ENCODE assay signal across 13 mouse cellular contexts in the genomic region with DNA sequence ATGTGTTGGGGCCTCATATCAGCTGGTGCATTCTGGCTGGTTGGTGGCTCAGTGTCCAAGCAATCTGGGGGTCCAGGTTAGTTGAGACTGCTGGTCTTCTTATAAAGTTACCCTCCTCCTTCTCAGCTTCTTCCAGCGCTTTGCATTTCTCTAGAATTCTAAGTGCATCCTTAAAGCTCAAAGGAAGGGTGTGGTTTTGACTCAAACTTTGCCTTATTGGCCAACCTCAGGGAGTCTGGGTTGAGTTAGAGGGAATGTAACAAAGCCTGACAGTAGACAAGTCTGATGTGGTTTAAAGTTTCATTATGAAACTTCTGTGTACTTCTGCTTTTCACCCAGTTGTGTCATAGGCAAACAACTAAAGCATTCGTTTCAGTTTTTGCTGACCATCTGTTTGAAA. TPM values are rescaled to one million over a fixed set of nuclear protein-coding genes. Genes with fewer than 3 reads are reported as not detected.
DNase-seq lines count a peak whose midpoint lies in the region; ATAC-seq lines count a peak whose summit lies in the region.
"Had no signal": no experiment of that assay in that cellular context is flagged by ENCODE, and none has a peak within 500 bp of the region (broad histone marks: within the 10 kb centered on the region; RNA-seq: fewer than 3 reads in every experiment).

No protein-coding gene starts in this region.

- H3K4me3 ChIP-seq in brown adipose tissue, adult 24 weeks (ENCODE audit: insufficient read depth, low read depth, low read length): no peak overlapping the region
- H3K4me3 ChIP-seq: forebrain, embryonic 12.5 days had no signal

- DNase-seq in layer of hippocampus, adult 9-10 months (ENCODE audit: low spot score): peak; percentile 26
- DNase-seq in layer of hippocampus, adult 8-10 months (ENCODE audit: low spot score in 2 of 2): no peak
- DNase-seq in B cell, adult 2 months: peak; percentile 50 to 60
- DNase-seq in kidney, adult 11 months: no peak
- no peak for DNase-seq in cerebellum, postnatal 14 days
- DNase-seq: embryo, embryonic 11 days; thymus, postnatal 4 days had no signal

- peak; percentile 99 for ATAC-seq in megakaryocyte progenitor cell, adult 5-6 weeks (replicated peaks; ENCODE audit: poor library complexity)
- ATAC-seq in erythroid progenitor cell, adult 5-6 weeks (replicated peaks; ENCODE audit: low FRiP score, poor library complexity, severe bottlenecking): no peak
- ATAC-seq: midbrain, embryonic 16.5 days had no signal

- no peaks in the 10 kb centered on the region for H3K4me1 ChIP-seq in brown adipose tissue, adult 24 weeks (ENCODE audit: control insufficient read depth, insufficient read depth, insufficient read length, low read length)
- H3K4me1 ChIP-seq: forebrain, embryonic 12.5 days had no signal

- 0 out of 2 replicates have a peak overlapping the region, but pooled peaks have one; percentile 58 for H3K27ac ChIP-seq in brown adipose tissue, adult 24 weeks (replicated peaks; ENCODE audit: low read depth, low read length)
- H3K27ac ChIP-seq: forebrain, embryonic 12.5 days; kidney, postnatal 0 days had no signal

RNA-seq across cellular contexts. Expression of gene Pde3b, which starts 58.7 kb away (rescaled TPM):
- 10 to 100 TPM in 3 of 4 experiments, 1 to 10 TPM in 1; 9.1 to 13.4 (median 11.3) TPM for total RNA-seq in layer of hippocampus, adult 8-10 months (2022)
- polyA plus RNA-seq in brown adipose tissue, adult 24 weeks (2012; ENCODE audit: insufficient read depth, insufficient read length, missing spikeins): 93.1 and 120 TPM in 2 replicates
- 9.8 and 13.0 TPM in 2 replicates for total RNA-seq in megakaryocyte progenitor cell, adult 5-6 weeks (2015)
- total RNA-seq in megakaryocyte progenitor cell, adult 5-6 weeks (2017): 12.0 and 14.5 TPM in 2 replicates
- total RNA-seq in erythroid progenitor cell, adult 5-6 weeks (2015; ENCODE audit: low replicate concordance): 1.1 and 3.4 TPM in 2 replicates
- 1.4 and 10.1 TPM in 2 replicates for total RNA-seq in erythroid progenitor cell, adult 5-6 weeks (2017; ENCODE audit: low replicate concordance)

Comparison
In these comparisons a context has a peak if more than half of its experiments do, and no peak if none do; other contexts are left out.
1. DNase-seq: peak in layer of hippocampus, adult 9-10 months (single experiment) and B cell, adult 2 months (2 of 2); none in layer of hippocampus, adult 8-10 months (0 of 2), kidney, adult 11 months (single experiment) and cerebellum, postnatal 14 days (0 of 2).